Mouse (Mus musculus) hindbrain, embryonic 11.5 days (tissue): Measurements from ENCODE around the gene Tacc2. TPM values are rescaled to one million over a fixed set of nuclear protein-coding genes. Genes with fewer than 3 reads are reported as not detected.

Source experiments
- ATAC-seq: fragments of 200-750 bp; cut with Nextera tagmentation; 2 replicates; pipeline ENCODE4 v1.8.0; 2017; ENCODE audit warnings: mild to moderate bottlenecking, moderate TSS enrichment, moderate library complexity; ENCODE audit not compliant: low FRiP score
- DNase-seq: peaks from one replicate; pipeline ENCODE4 v3.0.0-alpha.2; 2015; ENCODE audit warnings: low spot score
- H3K27ac ChIP-seq: fragments of 300-500 bp; sonication (generic); 2 replicates; pipeline ENCODE4 v1.5.1; 2014; ENCODE audit warnings: mild to moderate bottlenecking, low read depth, low read length
- H3K27me3 ChIP-seq: fragments of 300-500 bp; sonication (generic); 2 replicates; pipeline ENCODE4 v1.6.1; 2014; ENCODE audit warnings: mild to moderate bottlenecking, low read length, moderate library complexity, mixed read lengths; ENCODE audit not compliant: control insufficient read depth, insufficient read depth
- H3K36me3 ChIP-seq: fragments of 300-500 bp; sonication (generic); 2 replicates; pipeline ENCODE4 v1.6.1; 2014; ENCODE audit warnings: mild to moderate bottlenecking, low read length, moderate library complexity, mixed read lengths; ENCODE audit not compliant: control insufficient read depth, insufficient read depth
- H3K4me1 ChIP-seq: fragments of 300-500 bp; sonication (generic); replicated peaks from 2 replicates; pipeline ENCODE4 v1.6.1; 2014; ENCODE audit warnings: low read length, mixed read lengths; ENCODE audit not compliant: control insufficient read depth, insufficient read depth
- H3K4me2 ChIP-seq: fragments of 300-500 bp; sonication (generic); replicated peaks from 2 replicates; pipeline ENCODE4 v1.6.1; 2014; ENCODE audit warnings: mild to moderate bottlenecking, low read depth, low read length
- H3K4me3 ChIP-seq: fragments of 300-500 bp; sonication (generic); 2 replicates; pipeline ENCODE4 v1.5.1; 2014; ENCODE audit warnings: low read depth, low read length
- H3K9ac ChIP-seq: fragments of 300-500 bp; sonication (generic); 2 replicates; pipeline ENCODE4 v1.6.1; 2014; ENCODE audit warnings: low read depth, low read length
- H3K9me3 ChIP-seq: fragments of 300-500 bp; sonication (generic); 2 replicates; pipeline ENCODE4 v1.6.1; 2016; ENCODE audit warnings: low read length; ENCODE audit not compliant: control insufficient read depth
- WGBS: fragments of 180-500 bp; shearing (Covaris S2); extraction: QIAGEN DNeasy Blood & Tissue Kit; methylation state at CpG from one replicate; pipeline ENCODE4 v1.1.7; 2014; 5-methylcytosine and 5-hydroxymethylcytosine counted together
- polyA plus RNA-seq: library from polyadenylated mRNA; unstranded; fragments of >200 nt; fragmentation: Nextera tagmentation; extraction: Ambion mirVana; gene quantifications from 2 replicates; pipeline ENCODE4 v1.2.1, GENCODE M21; 2014

The Tacc2 gene
- polyA plus RNA-seq, 1 experiment from 2014 or later: 46.8 TPM

DNA sequence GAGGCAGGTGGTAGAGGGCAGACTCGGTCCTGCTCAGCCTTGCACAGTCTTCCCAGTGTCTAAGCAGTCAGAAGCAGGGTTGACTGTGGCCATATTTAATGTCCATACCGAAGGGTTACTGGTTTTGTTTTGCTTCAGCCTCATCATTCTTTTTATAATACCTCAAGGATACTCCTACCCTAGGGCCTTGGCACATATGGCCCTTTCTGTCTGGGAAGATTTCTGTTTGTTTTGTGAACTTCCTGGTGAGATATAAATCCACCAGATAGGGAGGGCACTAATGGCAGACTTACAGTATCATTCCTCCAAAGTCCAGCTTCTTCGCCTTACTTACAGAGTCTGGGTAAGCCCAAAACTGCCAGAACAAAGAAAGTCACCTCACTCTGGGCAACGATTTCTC is 150.3 kb downstream of the Tacc2 start:
- Histone ChIP-seq H3K4me3 (no peak overlapping the region), H3K27ac (no peak overlapping the region), H3K9ac (no peak overlapping the region), H3K36me3 (0 out of 2 replicates have a peak, but pooled peaks cover 3% of the 10 kb centered on the region), H3K27me3 (no peaks in the 10 kb centered on the region), H3K4me2 (no peak overlapping the region), H3K4me1 (no peaks in the 10 kb centered on the region), H3K9me3 (no peaks in the 10 kb centered on the region)
- DNase-seq (no peak), ATAC-seq (no peak)
- 87% methylated on average over 4 of the region's 4 CpGs for WGBS

DNA sequence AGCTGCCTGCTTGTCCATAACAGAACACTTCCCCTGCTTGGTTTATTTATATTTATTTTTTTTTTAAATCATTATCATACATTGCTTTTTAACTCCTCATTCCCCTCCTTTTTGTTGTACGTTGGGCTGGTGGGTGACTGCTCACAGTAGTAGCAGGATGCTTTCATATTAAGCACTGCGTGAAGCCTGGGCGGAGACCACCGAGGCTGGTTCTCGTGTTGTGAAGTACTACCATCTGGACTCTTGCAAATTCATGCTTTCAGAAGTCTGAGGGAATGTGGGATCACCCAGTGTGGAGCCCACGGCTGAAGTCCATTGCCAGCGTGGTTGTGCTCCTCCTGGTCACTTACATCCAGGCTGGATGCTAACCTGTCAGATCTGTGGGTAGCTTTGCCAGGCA is 154.6 kb downstream of the Tacc2 start:
- DNase-seq: no peak
- H3K27me3 ChIP-seq: no peaks in the 10 kb centered on the region
- H3K4me2 ChIP-seq: no peak overlapping the region
- no peak overlapping the region for H3K4me3 ChIP-seq
- 75% methylated on average over 7 of the region's 7 CpGs for WGBS
- no peaks in the 10 kb centered on the region for H3K4me1 ChIP-seq
- H3K27ac ChIP-seq: no peak overlapping the region
- peaks cover 7% of the 10 kb centered on the region; the same call in 1 of the 2 replicates for H3K36me3 ChIP-seq
- H3K9me3 ChIP-seq: no peaks in the 10 kb centered on the region
- H3K9ac ChIP-seq: no peak overlapping the region
- ATAC-seq: no peak

DNA sequence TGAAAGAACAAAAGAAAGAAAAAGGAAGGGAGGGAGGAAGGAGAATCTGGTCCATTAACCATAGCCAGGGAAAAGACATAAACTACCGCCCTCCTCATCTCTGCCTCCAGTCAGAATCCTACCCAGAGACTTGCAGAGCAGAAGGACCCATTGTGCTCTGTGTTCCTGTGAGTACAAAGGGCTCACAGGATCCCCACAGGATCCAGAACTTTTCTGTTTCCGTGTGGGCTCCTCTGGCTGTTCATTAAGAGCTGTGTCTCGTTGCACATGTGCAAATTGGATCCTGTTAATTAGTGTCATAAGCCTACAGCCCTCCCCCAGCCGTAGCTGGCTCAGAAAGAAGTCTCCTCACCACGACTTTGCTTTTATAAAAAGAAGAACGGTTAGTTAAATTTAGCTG is 155.7 kb downstream of the Tacc2 start:
- Histone ChIP-seq H3K4me2 (no peak overlapping the region), H3K4me1 (no peaks in the 10 kb centered on the region), H3K9me3 (no peaks in the 10 kb centered on the region), H3K27ac (no peak overlapping the region), H3K9ac (no peak overlapping the region), H3K36me3 (peaks cover 7% of the 10 kb centered on the region; the same call in 1 of the 2 replicates), H3K27me3 (no peaks in the 10 kb centered on the region), H3K4me3 (no peak overlapping the region)
- no peak for ATAC-seq
- WGBS: 71% methylated on average over 6 of the region's 6 CpGs
- DNase-seq: no peak

DNA sequence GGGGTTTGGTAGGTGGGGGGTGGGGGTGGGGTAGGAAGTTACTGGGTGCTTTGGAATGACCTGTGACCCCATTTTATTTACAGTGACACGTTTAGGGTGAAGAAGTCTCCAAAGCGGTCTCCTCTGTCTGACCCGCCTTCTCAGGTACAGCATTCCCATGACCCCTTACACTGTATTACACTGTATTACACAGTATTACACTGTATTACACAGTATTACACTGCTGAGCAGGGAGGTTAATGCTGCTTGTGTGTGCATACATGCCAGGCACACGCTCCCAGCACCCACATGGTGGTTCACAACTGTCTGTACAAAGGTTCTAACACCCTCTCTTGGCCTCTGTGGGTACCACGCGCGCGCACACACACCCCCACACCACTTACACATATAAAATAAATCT is 156.2 kb downstream of the Tacc2 start:
- no peak overlapping the region for H3K27ac ChIP-seq
- no peaks in the 10 kb centered on the region for H3K27me3 ChIP-seq
- WGBS: 92% methylated on average over 8 of the region's 8 CpGs
- no peaks in the 10 kb centered on the region for H3K9me3 ChIP-seq
- H3K9ac ChIP-seq: no peak overlapping the region
- no peak overlapping the region for H3K4me3 ChIP-seq
- ATAC-seq (no peak), DNase-seq (no peak)
- no peaks in the 10 kb centered on the region for H3K4me1 ChIP-seq
- H3K4me2 ChIP-seq: no peak overlapping the region
- peaks cover 7% of the 10 kb centered on the region; the same call in 1 of the 2 replicates for H3K36me3 ChIP-seq

DNA sequence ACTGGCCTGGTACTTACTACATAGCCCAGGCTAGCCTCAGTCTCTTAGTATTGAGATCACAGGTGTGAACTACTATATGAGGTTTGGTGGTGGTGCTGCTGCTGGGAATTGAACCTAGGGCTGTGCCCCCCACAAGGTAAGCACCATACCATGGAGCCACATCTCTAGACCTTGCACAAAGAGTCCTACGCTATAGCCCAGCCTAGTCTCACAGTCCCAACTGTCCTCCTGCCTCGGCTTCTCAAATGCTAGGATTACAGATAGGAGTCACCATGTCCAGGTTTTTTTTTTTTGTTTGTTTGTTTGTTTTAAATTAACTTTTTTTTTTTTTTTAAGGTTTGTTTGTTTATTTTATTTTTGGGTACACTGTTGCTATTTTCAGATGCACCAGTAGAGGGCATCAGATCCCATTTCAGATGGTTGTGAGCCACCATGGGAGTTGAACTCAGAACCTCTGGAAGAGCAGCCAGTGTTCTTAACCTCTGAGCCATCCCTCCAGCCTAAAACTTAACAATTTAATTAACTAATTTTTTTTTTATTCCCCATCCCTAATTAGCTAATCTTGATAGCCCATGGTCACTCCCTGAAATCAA is 157.1 kb downstream of the Tacc2 start:
- no peak for ATAC-seq
- H3K36me3 ChIP-seq: peaks cover 4% of the 10 kb centered on the region; the same call in 1 of the 2 replicates
- WGBS: 90% methylated on average over 2 of the region's 2 CpGs

DNA sequence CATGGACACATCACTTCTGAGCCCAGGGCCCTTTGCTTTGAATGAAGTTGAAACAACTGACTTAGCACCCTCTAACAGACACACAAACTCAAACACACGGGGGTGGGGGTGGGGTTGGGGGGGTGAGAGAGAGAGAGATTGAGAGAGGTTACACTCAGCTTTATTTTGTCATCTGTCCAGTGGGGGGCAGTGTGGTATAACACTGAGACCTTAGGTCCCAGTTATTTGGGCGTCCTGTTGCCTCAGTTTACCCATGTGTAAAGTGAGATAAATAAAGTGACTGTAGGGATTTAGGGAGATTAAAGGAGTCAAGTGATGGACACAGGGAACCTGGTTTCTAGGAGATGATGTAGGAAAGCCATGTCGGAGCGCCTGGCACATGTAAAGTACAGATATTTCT is 163.9 kb downstream of the Tacc2 start:
- no peaks in the 10 kb centered on the region for H3K27me3 ChIP-seq
- peaks cover 6% of the 10 kb centered on the region; the same call in 1 of the 2 replicates for H3K36me3 ChIP-seq
- WGBS: 86% methylated on average over 4 of the region's 4 CpGs
- no peaks in the 10 kb centered on the region for H3K9me3 ChIP-seq
- H3K4me1 ChIP-seq: no peaks in the 10 kb centered on the region
- H3K4me3 ChIP-seq: no peak overlapping the region
- DNase-seq (no peak), ATAC-seq (no peak)
- H3K27ac ChIP-seq: no peak overlapping the region
- H3K9ac ChIP-seq: no peak overlapping the region
- H3K4me2 ChIP-seq: no peak overlapping the region

More for the DNA sequence above, 157.1 kb downstream of the Tacc2 start:
- Histone ChIP-seq H3K4me1 (no peaks in the 10 kb centered on the region), H3K4me2 (no peak overlapping the region), H3K9ac (no peak overlapping the region), H3K27ac (no peak overlapping the region), H3K27me3 (no peaks in the 10 kb centered on the region), H3K4me3 (no peak overlapping the region), H3K9me3 (no peaks in the 10 kb centered on the region)
- DNase-seq: peak; percentile 35

DNA sequence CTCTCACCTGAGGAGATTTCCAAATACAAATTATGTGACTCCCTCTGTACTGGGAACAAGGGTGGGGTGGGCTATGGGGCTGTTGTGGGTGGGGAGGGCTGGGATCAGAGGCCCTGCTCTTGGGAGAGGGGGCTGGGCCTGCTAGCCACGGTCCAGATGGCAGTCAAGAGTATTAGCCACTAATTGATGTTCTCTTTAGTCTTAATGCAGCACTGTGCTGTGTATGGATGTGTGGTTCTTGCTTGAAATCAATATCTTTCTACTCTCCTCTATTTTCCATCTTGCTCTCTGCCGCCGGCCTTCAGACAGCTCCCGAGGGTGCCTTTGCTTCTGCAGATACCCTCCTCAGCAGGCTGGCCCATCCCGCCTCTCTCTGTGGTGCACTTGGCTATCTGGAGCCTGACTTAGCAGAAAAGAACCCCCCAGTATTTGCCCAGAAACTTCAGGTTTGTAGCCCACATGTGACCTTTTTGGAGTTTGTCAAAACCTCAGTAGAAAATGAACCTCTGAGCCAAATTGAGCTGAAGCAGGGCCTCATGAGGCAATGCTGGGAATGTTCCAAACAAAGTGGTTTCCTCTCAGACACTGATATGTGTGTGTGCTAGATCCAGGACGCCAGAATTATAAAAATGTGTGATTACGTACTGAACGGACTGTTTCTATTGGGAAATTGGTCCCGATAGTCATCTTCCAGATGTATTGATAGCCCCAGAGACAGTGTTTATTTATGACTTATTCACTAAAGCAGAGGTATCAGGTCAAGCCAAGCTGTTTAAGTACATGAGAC is 166.2 kb downstream of the Tacc2 start:
- Histone ChIP-seq H3K9me3 (no peaks in the 10 kb centered on the region), H3K27ac (no peak overlapping the region), H3K4me2 (no peak overlapping the region), H3K4me3 (no peak overlapping the region), H3K4me1 (no peaks in the 10 kb centered on the region), H3K27me3 (no peaks in the 10 kb centered on the region), H3K36me3 (peaks cover 6% of the 10 kb centered on the region; the same call in 1 of the 2 replicates), H3K9ac (no peak overlapping the region)
- 76% methylated on average over 9 of the region's 9 CpGs for WGBS
- DNase-seq (no peak), ATAC-seq (no peak)

DNA sequence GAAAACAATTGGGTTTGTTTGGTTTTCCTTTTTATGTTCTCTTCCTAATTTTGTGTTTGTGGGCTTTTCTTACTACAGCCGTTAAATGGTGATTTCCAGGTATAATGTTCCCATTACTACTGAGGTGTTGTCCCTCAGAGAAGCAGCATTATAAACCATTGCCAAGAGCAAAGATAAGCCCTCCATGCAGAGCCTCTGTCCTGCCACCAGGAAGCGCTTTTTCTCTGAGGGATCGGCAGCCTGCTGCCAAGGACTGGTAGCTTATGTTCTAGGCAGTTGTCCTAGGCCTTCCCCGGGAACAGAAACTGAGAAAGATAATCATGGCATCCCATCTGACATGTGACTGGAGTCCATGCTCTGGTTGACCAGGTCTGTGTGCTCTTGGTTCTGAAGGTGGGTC is 171.9 kb downstream of the Tacc2 start:
- no peak overlapping the region for H3K9ac ChIP-seq
- H3K27ac ChIP-seq: peak overlapping the region; percentile 93; the same call in 1 of the 2 replicates
- WGBS: 89% methylated on average over 4 of the region's 4 CpGs

More for the DNA sequence above, 171.9 kb downstream of the Tacc2 start:
- H3K4me1 ChIP-seq: peaks cover 14% of the 10 kb centered on the region
- no peak overlapping the region for H3K4me3 ChIP-seq
- no peaks in the 10 kb centered on the region for H3K36me3 ChIP-seq
- ATAC-seq: no peak
- no peaks in the 10 kb centered on the region for H3K9me3 ChIP-seq
- DNase-seq: no peak
- H3K27me3 ChIP-seq: no peaks in the 10 kb centered on the region
- no peak overlapping the region for H3K4me2 ChIP-seq
